Mouse (Mus musculus): Measurements from ENCODE around the gene Pon3. TPM values are rescaled to one million over a fixed set of nuclear protein-coding genes. Genes with fewer than 3 reads are reported as not detected.

Pon3 gene
- total RNA-seq (2014; rRNA removed) (4.1 and 5.2 TPM in 2 replicates), polyA plus RNA-seq (2015; fragmentation: Nextera tagmentation; extraction: Ambion mirVana) (5.8 and 6.2 TPM in 2 replicates)

- peaks cover 3% of the 10 kb centered on the region; the same call in 1 of the 2 replicates for H3K4me1 ChIP-seq (ENCODE audit: insufficient read depth, low read length)
- WGBS, result 18% methylated on average over 16 of the region's 16 CpGs
- ATAC-seq (peak; percentile 51; the same call in 1 of the 2 replicates), DNase-seq (ENCODE audit: low spot score) (peak; percentile 8)
- no peak for TF ChIP-seq CTCF (IDR thresholded peaks at IDR 0.05; ENCODE audit: low read depth)
- H3K4me3 ChIP-seq (ENCODE audit: low read length), result peak within 1 kb of the TSS; percentile 14
- no peak within 1 kb of the TSS for H3K9ac ChIP-seq (replicated peaks; ENCODE audit: low read length)
- H3K36me3 ChIP-seq (ENCODE audit: insufficient read depth, low read length), result no peaks in the 10 kb centered on the region
- peak within 1 kb of the TSS; percentile 48 for H3K4me2 ChIP-seq (ENCODE audit: low read depth, low read length)
- no peaks in the 10 kb centered on the region for H3K27me3 ChIP-seq (ENCODE audit: insufficient read depth, low read length)
- H3K27ac ChIP-seq, result no peak within 1 kb of the TSS
- no peaks in the 10 kb centered on the region for H3K9me3 ChIP-seq (ENCODE audit: low read length)
These were observed at the start of gene Pon3 for GRCm38 (mm10) chr6:5255722-5256451. Gene Pon3, minus strand, starts transcription at chr6:5256286.

DNA sequence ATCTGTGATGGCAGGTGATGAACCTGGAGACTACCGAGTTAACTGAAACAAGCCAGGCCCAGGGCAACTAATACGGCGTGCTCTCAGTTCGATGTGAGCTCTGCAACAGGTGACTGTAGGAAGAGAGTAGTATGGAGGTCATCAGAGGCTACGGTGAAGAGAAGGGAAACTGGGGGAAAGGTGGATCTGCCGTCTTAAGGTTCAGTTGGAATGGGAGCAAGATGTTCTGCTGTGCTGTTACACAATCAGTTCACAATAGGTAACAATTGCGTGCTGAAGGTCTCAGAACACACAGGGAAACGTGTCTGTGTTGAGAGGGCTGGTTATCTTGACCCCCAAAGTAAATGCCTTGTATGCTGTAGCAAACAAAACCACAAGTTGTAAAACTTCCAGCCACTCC is 48.9 kb upstream of the Pon3 start:
- Histone ChIP-seq H3K4me3 (ENCODE audit: low read length) (no peak overlapping the region), H3K4me1 (ENCODE audit: insufficient read depth, low read length) (no peaks in the 10 kb centered on the region), H3K27me3 (ENCODE audit: insufficient read depth, low read length) (no peaks in the 10 kb centered on the region), H3K36me3 (ENCODE audit: insufficient read depth, low read length) (no peaks in the 10 kb centered on the region), H3K4me2 (ENCODE audit: low read depth, low read length) (no peak overlapping the region), H3K9ac (replicated peaks; ENCODE audit: low read length) (no peak overlapping the region), H3K27ac (no peak overlapping the region), H3K9me3 (ENCODE audit: low read length) (no peaks in the 10 kb centered on the region)
- WGBS, result 89% methylated on average over 8 of the region's 8 CpGs
- ATAC-seq (no peak), DNase-seq (ENCODE audit: low spot score) (no peak)
- no peak for TF ChIP-seq CTCF (IDR thresholded peaks at IDR 0.05; ENCODE audit: low read depth)

DNA sequence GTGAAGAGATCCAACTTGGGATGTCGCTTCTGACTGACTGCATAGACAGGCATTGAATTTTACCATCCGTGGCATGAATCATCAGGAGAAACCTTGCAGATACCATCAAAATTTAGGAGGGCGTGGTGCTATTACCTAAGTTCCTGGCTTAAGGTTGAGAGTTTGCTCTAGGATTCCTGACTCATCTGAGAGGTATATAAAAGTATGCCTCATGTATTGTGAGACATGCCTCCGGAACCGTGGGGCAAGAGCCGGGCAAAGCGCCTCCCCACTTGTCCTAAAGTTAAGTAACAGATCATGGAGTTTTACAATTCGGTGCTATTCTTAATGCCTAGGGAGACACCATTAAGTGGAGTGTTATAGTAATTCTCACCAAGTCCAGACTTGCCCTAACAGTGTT is 44.5 kb upstream of the Pon3 start:
- TF ChIP-seq CTCF (IDR thresholded peaks at IDR 0.05; ENCODE audit: low read depth), result no peak
- 93% methylated on average over 8 of the region's 8 CpGs for WGBS

GRCm38 (mm10) chr6:5299561-5299960 is 43.5 kb upstream of the Pon3 start:
- WGBS, result 76% methylated on average over 5 of the region's 5 CpGs
- TF ChIP-seq CTCF (IDR thresholded peaks at IDR 0.05; ENCODE audit: low read depth), result no peak
- no peak for DNase-seq (ENCODE audit: low spot score)
- no peaks in the 10 kb centered on the region for H3K36me3 ChIP-seq (ENCODE audit: insufficient read depth, low read length)
- H3K4me1 ChIP-seq (ENCODE audit: insufficient read depth, low read length), result no peaks in the 10 kb centered on the region
- no peak overlapping the region for H3K4me2 ChIP-seq (ENCODE audit: low read depth, low read length)
- H3K27me3 ChIP-seq (ENCODE audit: insufficient read depth, low read length), result no peaks in the 10 kb centered on the region
- H3K4me3 ChIP-seq (ENCODE audit: low read length), result no peak overlapping the region
- H3K27ac ChIP-seq, result no peak overlapping the region
- ATAC-seq, result no peak
- H3K9ac ChIP-seq (replicated peaks; ENCODE audit: low read length), result no peak overlapping the region
- no peaks in the 10 kb centered on the region for H3K9me3 ChIP-seq (ENCODE audit: low read length)

More for the DNA sequence above, 44.5 kb upstream of the Pon3 start:
- H3K27ac ChIP-seq, result no peak overlapping the region
- H3K36me3 ChIP-seq (ENCODE audit: insufficient read depth, low read length), result no peaks in the 10 kb centered on the region
- H3K4me1 ChIP-seq (ENCODE audit: insufficient read depth, low read length), result no peaks in the 10 kb centered on the region
- no peaks in the 10 kb centered on the region for H3K9me3 ChIP-seq (ENCODE audit: low read length)
- ATAC-seq (no peak), DNase-seq (ENCODE audit: low spot score) (no peak)
- no peak overlapping the region for H3K9ac ChIP-seq (replicated peaks; ENCODE audit: low read length)
- H3K27me3 ChIP-seq (ENCODE audit: insufficient read depth, low read length), result no peaks in the 10 kb centered on the region
- no peak overlapping the region for H3K4me3 ChIP-seq (ENCODE audit: low read length)
- H3K4me2 ChIP-seq (ENCODE audit: low read depth, low read length), result no peak overlapping the region

- no peak for TF ChIP-seq CTCF (IDR thresholded peaks at IDR 0.05; ENCODE audit: low read depth)
- Histone ChIP-seq H3K9ac (replicated peaks; ENCODE audit: low read length) (peak within 1 kb of the TSS; percentile 52), H3K4me2 (ENCODE audit: low read depth, low read length) (peak within 1 kb of the TSS; percentile 94), H3K4me3 (ENCODE audit: low read length) (peak within 1 kb of the TSS; percentile 62), H3K27me3 (ENCODE audit: insufficient read depth, low read length) (no peaks in the 10 kb centered on the region), H3K27ac (peak within 1 kb of the TSS; percentile 74), H3K9me3 (ENCODE audit: low read length) (no peaks in the 10 kb centered on the region), H3K36me3 (ENCODE audit: insufficient read depth, low read length) (no peaks in the 10 kb centered on the region), H3K4me1 (ENCODE audit: insufficient read depth, low read length) (no peaks in the 10 kb centered on the region)
- ATAC-seq, result peak; percentile 94
- peak; percentile 72 for DNase-seq (ENCODE audit: low spot score)
- under 1% methylated on average over 39 of the region's 47 CpGs for WGBS
These were observed 42.0 kb upstream of the Pon3 start, which contains the start of gene Pon2 for GRCm38 (mm10) chr6:5298092-5298554. Gene Pon2, minus strand, starts transcription at chr6:5298455.

- Histone ChIP-seq H3K27ac (peak overlapping the region; percentile 74), H3K4me3 (ENCODE audit: low read length) (peak overlapping the region; percentile 62), H3K9ac (replicated peaks; ENCODE audit: low read length) (peak overlapping the region; percentile 52), H3K27me3 (ENCODE audit: insufficient read depth, low read length) (no peaks in the 10 kb centered on the region), H3K36me3 (ENCODE audit: insufficient read depth, low read length) (no peaks in the 10 kb centered on the region), H3K4me1 (ENCODE audit: insufficient read depth, low read length) (no peaks in the 10 kb centered on the region), H3K4me2 (ENCODE audit: low read depth, low read length) (peak overlapping the region; percentile 94), H3K9me3 (ENCODE audit: low read length) (no peaks in the 10 kb centered on the region)
- ATAC-seq (peak; percentile 82), DNase-seq (ENCODE audit: low spot score) (peak; percentile 60)
- WGBS, result 3% methylated on average over 25 of the region's 25 CpGs
- TF ChIP-seq CTCF (IDR thresholded peaks at IDR 0.05; ENCODE audit: low read depth), result no peak
These were observed 41.4 kb upstream of the Pon3 start for GRCm38 (mm10) chr6:5297321-5298091.

Data from hindbrain, postnatal 0 days (tissue).